Mouse (Mus musculus): ENCODE data around the gene Sh3d19. TPM values are rescaled to one million over a fixed set of nuclear protein-coding genes. Genes with fewer than 3 reads are reported as not detected.
A peak's percentile ranks its signal among the peaks of the same experiment; 100 is the strongest.

Sh3d19 gene
- polyA plus RNA-seq, 1 experiment from 2014 or later: 10.3 TPM

DNA sequence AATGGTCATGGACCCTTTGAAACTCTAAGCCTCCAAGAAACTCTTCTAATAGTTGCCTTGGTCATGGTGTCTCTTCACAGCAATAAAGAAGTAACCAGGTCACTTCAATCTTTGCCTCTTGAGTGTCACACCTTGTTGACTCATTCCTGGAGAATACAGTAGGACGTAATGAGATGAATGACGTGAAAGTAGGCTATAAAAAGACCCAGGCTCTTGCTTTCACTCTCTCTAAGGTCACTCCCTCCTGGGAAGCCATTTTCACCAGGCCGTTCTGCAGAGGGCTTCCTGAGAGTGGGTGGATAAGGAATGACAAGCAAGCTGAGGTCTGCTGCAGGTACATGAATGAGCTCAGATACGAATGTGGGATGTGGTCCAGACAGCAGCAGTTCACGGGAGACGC is 40.5 kb downstream of the Sh3d19 start:
- Histone ChIP-seq H3K9me3 (no peaks in the 10 kb centered on the region), H3K4me1 (peaks cover 23% of the 10 kb centered on the region), H3K9ac (no peak overlapping the region), H3K4me2 (no peak overlapping the region), H3K4me3 (no peak overlapping the region), H3K36me3 (peaks cover 10% of the 10 kb centered on the region; the same call in 1 of the 2 replicates), H3K27me3 (replicated peaks) (peaks cover 50% of the 10 kb centered on the region), H3K27ac (replicated peaks) (0 out of 2 replicates have a peak overlapping the region, but pooled peaks have one; percentile 8)
- ATAC-seq (ENCODE audit: extremely low read depth, insufficient number of reproducible peaks, low FRiP score, low TSS enrichment): no peak
- WGBS: 51% methylated on average over 6 of the region's 6 CpGs

DNA sequence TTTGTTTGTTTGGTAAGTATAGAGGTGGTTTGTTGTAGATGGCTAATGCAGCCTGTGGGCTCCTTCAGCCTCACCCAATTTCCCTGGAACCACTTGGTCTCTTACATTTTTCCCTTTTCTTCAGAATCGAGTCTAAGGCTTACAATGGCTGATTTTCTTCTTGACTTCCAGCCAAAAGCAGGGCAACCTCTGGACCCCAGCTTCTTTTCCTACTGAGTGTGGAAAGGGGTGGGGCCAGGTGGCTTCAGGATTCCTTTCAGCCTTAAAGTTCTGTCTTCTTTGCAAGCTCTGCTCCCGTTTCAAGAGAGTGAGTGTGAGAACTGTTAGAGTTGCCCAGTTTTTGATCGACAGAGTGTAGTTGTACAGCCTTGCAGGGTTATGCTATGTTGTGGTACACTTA is 40.9 kb downstream of the Sh3d19 start:
- H3K4me3 ChIP-seq: no peak overlapping the region
- WGBS: 57% methylated on average over 3 of the region's 3 CpGs
- no peak overlapping the region for H3K9ac ChIP-seq
- peaks cover 23% of the 10 kb centered on the region for H3K4me1 ChIP-seq
- H3K27me3 ChIP-seq (replicated peaks): peaks cover 54% of the 10 kb centered on the region
- 0 out of 2 replicates have a peak overlapping the region, but pooled peaks have one; percentile 8 for H3K27ac ChIP-seq (replicated peaks)
- H3K9me3 ChIP-seq: no peaks in the 10 kb centered on the region
- peaks cover 10% of the 10 kb centered on the region; the same call in 1 of the 2 replicates for H3K36me3 ChIP-seq
- ATAC-seq (ENCODE audit: extremely low read depth, insufficient number of reproducible peaks, low FRiP score, low TSS enrichment): no peak
- no peak overlapping the region for H3K4me2 ChIP-seq

DNA sequence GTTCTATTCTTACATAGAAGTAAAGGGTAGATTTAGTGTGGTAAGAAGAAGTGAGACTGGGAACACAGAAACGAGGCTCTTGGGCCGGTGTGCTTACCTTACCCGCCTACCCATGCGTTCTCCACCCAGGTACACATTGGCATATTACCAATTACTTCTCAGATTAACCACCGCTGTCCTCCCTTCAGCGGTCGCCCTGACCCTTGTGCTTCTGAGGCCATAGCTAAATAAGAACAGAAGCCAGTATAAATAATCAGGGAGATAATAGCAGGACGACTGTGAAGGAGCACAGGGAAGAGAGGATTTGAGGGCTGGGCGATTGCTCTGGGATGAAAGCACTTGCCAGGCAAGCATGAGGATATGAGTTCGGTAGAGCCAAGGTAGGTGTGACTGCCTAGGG is 42.9 kb downstream of the Sh3d19 start:
- no peak overlapping the region for H3K4me2 ChIP-seq
- no peak overlapping the region for H3K27ac ChIP-seq (replicated peaks)
- 64% methylated on average over 10 of the region's 10 CpGs for WGBS
- no peak overlapping the region for H3K9ac ChIP-seq
- peaks cover 54% of the 10 kb centered on the region for H3K27me3 ChIP-seq (replicated peaks)
- H3K9me3 ChIP-seq: no peaks in the 10 kb centered on the region
- H3K4me1 ChIP-seq: peaks cover 29% of the 10 kb centered on the region
- no peak for ATAC-seq (ENCODE audit: extremely low read depth, insufficient number of reproducible peaks, low FRiP score, low TSS enrichment)
- H3K36me3 ChIP-seq: no peaks in the 10 kb centered on the region
- no peak overlapping the region for H3K4me3 ChIP-seq

DNA sequence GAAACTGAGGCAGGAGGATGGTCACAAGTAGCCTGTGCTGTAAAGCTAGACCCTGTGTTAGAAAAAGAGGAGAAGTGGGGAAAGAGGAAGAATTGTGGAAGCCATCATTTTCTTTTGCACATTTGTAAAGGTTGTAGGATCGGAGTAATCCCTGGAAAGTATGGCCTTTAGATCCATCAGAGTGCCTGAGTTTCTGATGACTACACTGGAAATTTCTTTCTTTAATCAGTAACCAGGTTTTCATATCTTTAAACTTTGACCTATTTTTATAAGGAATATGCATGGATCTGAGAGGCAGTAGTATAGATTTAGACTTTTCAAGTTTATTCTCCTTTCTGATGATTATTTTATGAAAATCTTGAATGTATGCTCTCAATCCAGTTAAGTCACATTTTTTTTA is 46.1 kb downstream of the Sh3d19 start:
- H3K27me3 ChIP-seq (replicated peaks): peaks cover 68% of the 10 kb centered on the region

DNA sequence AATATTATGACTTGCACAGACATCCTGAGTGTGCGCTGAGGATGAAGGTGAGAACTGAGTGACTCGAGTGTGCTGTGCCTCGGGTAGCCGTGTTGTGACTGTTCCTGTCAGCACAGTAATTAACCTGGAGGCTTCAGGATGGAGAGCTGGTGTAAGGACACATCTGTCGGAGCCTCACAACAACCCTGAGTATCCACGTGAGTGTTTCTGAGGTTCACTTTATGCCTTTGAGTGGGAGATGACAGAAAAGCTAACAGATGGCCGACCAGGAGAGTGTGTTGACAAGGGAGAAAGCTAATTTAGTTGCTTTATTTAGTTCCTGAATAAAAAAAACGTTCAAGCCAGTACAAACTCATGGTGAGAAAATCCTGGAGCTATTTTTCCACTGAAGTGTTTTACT is 46.6 kb downstream of the Sh3d19 start:
- Histone ChIP-seq H3K9me3 (no peaks in the 10 kb centered on the region), H3K27ac (replicated peaks) (peak overlapping the region; percentile 41; the same call in 1 of the 2 replicates), H3K4me1 (0 out of 2 replicates have a peak, but pooled peaks cover 12% of the 10 kb centered on the region), H3K9ac (no peak overlapping the region), H3K36me3 (no peaks in the 10 kb centered on the region), H3K27me3 (replicated peaks) (peaks cover 64% of the 10 kb centered on the region), H3K4me3 (no peak overlapping the region), H3K4me2 (no peak overlapping the region)
- 28% methylated on average over 8 of the region's 8 CpGs for WGBS
- peak; percentile 58; the same call in 1 of the 2 replicates for ATAC-seq (ENCODE audit: extremely low read depth, insufficient number of reproducible peaks, low FRiP score, low TSS enrichment)

More for the DNA sequence above, 46.1 kb downstream of the Sh3d19 start:
- 82% methylated on average over 1 of the region's 1 CpGs for WGBS
- Histone ChIP-seq H3K4me2 (no peak overlapping the region), H3K27ac (replicated peaks) (no peak overlapping the region), H3K4me3 (no peak overlapping the region), H3K4me1 (peaks cover 14% of the 10 kb centered on the region), H3K9ac (no peak overlapping the region), H3K36me3 (no peaks in the 10 kb centered on the region), H3K9me3 (no peaks in the 10 kb centered on the region)
- ATAC-seq (ENCODE audit: extremely low read depth, insufficient number of reproducible peaks, low FRiP score, low TSS enrichment): no peak

DNA sequence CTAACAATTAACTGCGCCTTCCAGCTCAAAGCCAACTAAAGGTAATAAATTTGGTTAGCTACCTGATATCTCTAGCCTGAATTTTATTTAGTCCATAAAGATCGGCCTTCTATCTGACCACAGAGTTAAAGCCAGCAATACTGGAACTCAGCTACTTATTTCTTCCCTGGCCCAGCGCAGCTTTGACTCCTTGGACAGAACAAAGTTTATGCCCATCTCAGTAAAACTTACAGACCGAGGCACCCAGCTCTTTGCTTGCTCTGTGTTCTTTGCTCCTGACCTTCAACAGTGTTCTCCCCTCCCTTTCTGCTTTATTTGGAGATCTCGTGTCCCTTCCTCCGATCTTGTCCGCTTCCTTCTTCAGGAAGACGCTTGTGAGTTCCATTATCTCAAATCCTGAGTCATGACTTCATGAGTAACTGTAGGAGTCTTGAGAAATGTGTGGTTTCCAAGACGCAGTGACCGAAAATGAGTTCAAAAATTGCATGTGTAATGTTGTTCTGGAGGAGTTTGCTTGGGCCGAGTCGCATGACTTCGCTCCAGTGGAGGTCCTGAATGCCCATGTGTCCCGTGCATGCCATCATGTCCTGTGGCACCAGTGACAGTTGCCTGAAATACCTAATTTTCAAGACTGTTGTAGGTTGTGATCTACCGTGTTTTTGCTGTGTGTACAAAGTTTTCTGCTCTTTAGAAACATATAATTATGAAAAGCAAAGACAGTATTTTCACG is 50.2 kb downstream of the Sh3d19 start:
- Histone ChIP-seq H3K27me3 (replicated peaks) (peaks cover 50% of the 10 kb centered on the region), H3K9me3 (no peaks in the 10 kb centered on the region), H3K4me3 (no peak overlapping the region), H3K36me3 (no peaks in the 10 kb centered on the region), H3K27ac (replicated peaks) (no peak overlapping the region), H3K4me1 (0 out of 2 replicates have a peak, but pooled peaks cover 6% of the 10 kb centered on the region), H3K4me2 (no peak overlapping the region), H3K9ac (no peak overlapping the region)
- 78% methylated on average over 16 of the region's 16 CpGs for WGBS
- ATAC-seq (ENCODE audit: extremely low read depth, insufficient number of reproducible peaks, low FRiP score, low TSS enrichment): no peak

DNA sequence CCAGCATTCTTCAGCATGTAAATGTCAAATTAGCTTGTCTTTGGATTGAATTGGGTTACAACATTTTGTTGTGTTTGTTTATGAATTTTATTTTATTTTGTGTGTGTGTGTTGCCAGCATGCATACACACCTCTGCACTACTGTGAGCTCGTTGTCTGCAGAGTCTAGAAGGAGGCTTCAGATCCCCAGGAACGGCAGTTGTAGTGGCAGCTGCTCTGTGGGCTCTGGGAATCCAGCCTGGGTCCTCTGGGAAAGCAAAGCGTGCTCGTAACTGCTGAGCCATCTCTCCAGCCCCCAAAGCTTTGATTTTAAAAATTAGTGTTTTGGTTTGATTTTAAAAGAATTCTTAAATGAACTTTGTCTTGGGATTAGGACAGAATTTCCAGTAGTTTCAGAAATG is 50.7 kb downstream of the Sh3d19 start:
- 82% methylated on average over 4 of the region's 4 CpGs for WGBS

DNA sequence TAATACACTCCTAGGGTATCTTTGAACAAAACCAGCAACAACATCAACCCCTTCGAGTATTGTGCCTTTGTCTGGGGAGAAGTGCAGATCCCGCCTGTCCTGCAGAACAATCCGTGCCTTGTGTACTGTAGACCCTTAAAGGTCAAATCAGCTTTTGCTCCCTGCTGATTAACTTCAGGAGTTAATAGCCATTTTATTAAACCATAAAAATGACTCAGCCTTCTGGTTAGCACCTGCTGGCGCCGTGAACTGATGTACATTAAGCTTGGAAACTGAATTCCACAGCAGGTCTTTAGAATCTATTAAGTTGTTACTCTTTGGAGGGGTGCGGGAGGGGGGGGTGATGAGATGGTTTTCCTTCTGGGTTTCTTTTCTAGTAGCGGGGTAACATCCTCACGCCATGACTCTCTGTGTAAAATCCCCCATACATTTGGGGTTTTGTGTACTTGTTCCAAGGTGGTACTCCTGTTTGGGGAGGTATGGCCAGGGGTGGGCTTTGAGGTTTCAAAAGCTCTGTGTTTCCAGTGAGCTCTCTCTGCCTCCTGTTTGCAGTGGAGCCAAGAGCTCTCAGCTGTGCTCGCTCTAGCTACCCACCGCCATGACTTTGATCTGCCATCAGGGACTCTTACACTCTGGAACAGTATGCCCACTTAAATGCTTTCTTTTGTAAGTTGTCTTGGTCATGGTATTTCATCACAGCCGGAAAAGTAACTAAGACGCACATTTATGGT is 53.3 kb downstream of the Sh3d19 start:
- 90% methylated on average over 12 of the region's 12 CpGs for WGBS
- Histone ChIP-seq H3K36me3 (no peaks in the 10 kb centered on the region), H3K4me1 (peaks cover 8% of the 10 kb centered on the region; the same call in 1 of the 2 replicates), H3K4me3 (no peak overlapping the region), H3K9me3 (no peaks in the 10 kb centered on the region), H3K27ac (replicated peaks) (no peak overlapping the region), H3K9ac (no peak overlapping the region), H3K4me2 (no peak overlapping the region), H3K27me3 (replicated peaks) (peaks cover 49% of the 10 kb centered on the region)
- no peak for ATAC-seq (ENCODE audit: extremely low read depth, insufficient number of reproducible peaks, low FRiP score, low TSS enrichment)

More for the DNA sequence above, 50.7 kb downstream of the Sh3d19 start:
- no peak overlapping the region for H3K4me2 ChIP-seq
- H3K4me3 ChIP-seq: no peak overlapping the region
- no peak overlapping the region for H3K27ac ChIP-seq (replicated peaks)
- no peak for ATAC-seq (ENCODE audit: extremely low read depth, insufficient number of reproducible peaks, low FRiP score, low TSS enrichment)
- no peak overlapping the region for H3K9ac ChIP-seq
- H3K36me3 ChIP-seq: no peaks in the 10 kb centered on the region
- H3K27me3 ChIP-seq (replicated peaks): peaks cover 47% of the 10 kb centered on the region
- H3K4me1 ChIP-seq: 0 out of 2 replicates have a peak, but pooled peaks cover 6% of the 10 kb centered on the region
- no peaks in the 10 kb centered on the region for H3K9me3 ChIP-seq

DNA sequence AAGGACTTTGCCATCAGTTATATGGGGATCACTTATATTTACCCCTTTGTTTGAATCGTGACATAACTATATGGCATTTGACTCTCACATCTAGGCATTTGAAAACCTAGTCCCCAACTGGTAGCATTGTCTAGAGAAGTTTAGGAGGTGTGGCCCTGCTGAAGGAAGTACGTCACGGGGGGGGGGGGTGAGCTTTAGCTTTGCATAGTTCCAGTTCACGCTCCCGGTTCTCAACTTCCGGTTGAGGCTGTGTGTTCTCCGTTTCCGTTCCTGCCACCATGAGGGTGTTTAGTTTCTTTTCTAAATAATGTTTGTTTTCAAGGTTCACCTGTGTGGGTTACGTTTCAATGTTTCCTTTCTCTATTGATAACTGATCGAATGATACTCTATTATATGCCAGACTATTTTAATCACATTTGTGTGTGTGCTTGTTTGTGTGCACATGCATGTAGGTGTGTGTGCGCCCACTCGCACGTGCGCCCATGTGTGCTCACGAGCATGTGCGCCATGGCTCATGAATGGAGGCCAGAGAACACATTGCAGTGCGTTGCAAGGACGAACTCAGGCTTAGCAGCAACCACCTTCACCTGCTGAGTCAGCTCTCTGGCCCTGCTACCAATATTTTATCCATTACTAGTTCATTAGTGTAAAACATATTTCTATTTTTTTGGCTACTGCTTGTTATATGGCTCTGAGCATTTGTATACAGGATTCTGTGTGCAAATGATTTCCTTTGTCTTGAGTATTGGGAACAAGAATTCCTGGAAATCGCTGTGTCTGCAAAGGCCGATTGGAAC is 54.6 kb downstream of the Sh3d19 start:
- Histone ChIP-seq H3K9me3 (no peaks in the 10 kb centered on the region), H3K4me2 (no peak overlapping the region), H3K27ac (replicated peaks) (no peak overlapping the region), H3K9ac (no peak overlapping the region), H3K36me3 (no peaks in the 10 kb centered on the region), H3K4me1 (peaks cover 11% of the 10 kb centered on the region; the same call in 1 of the 2 replicates), H3K27me3 (replicated peaks) (peaks cover 44% of the 10 kb centered on the region), H3K4me3 (no peak overlapping the region)
- 90% methylated on average over 20 of the region's 20 CpGs for WGBS
- ATAC-seq (ENCODE audit: extremely low read depth, insufficient number of reproducible peaks, low FRiP score, low TSS enrichment): no peak

DNA sequence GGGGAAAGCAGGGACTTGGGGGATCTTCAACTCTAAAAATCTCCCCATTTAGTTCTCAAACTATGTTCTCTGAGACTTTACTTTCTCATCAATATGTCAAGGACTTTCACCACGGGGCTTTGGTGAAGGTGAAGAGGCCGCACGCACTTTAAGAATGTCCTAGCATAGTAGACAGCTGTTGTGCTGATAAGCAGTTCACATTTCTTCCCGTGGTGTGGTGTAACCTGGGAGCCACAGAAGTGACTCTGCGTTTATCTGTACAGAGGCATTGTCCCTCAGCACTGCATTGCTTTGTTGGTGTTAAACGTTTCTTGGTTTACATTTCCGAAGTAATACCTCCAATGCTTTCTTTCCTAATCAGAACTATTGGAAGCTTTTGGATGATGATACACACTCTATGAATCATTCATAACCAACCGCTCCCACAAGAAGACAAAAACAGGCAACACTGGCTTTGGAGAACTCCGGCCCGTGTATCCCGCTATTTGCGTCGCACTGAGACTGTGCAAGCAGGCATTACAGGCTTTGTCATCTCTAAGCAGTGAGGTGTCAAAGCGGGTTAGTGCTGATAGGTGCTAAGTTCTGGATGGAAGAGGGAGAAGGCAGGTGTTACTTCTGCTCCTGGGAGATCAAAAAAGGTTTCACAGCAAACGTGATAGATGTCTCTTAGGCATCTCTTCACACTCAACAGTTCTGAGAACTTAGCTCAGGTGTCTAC is 57.9 kb downstream of the Sh3d19 start:
- WGBS: 42% methylated on average over 15 of the region's 15 CpGs
- Histone ChIP-seq H3K9ac (no peak overlapping the region), H3K27me3 (replicated peaks) (peaks cover 23% of the 10 kb centered on the region), H3K4me2 (no peak overlapping the region), H3K27ac (replicated peaks) (no peak overlapping the region), H3K9me3 (no peaks in the 10 kb centered on the region), H3K4me3 (no peak overlapping the region), H3K4me1 (peaks cover 19% of the 10 kb centered on the region), H3K36me3 (no peaks in the 10 kb centered on the region)
- ATAC-seq (ENCODE audit: extremely low read depth, insufficient number of reproducible peaks, low FRiP score, low TSS enrichment): no peak
